Mouse (Mus musculus) spleen, adult 10 weeks (tissue): ENCODE data around the gene Txlng. TPM values are rescaled to one million over a fixed set of nuclear protein-coding genes. Genes with fewer than 3 reads are reported as not detected.

ENCODE experiments used
- polyA plus RNA-seq: library from polyadenylated mRNA; stranded (reverse); fragments of 350-450 nt; fragmentation: Illumina TruSeq; extraction: RNeasy Lipid Tissue Mini Kit (QIAGEN cat#74804); gene quantifications from one replicate; pipeline ENCODE4 v1.2.3, GENCODE M21; 2015; ENCODE audit warnings: low replicate concordance; ENCODE audit not compliant: insufficient read depth

Txlng gene
- polyA plus RNA-seq, result 31.4 TPM

DNA sequence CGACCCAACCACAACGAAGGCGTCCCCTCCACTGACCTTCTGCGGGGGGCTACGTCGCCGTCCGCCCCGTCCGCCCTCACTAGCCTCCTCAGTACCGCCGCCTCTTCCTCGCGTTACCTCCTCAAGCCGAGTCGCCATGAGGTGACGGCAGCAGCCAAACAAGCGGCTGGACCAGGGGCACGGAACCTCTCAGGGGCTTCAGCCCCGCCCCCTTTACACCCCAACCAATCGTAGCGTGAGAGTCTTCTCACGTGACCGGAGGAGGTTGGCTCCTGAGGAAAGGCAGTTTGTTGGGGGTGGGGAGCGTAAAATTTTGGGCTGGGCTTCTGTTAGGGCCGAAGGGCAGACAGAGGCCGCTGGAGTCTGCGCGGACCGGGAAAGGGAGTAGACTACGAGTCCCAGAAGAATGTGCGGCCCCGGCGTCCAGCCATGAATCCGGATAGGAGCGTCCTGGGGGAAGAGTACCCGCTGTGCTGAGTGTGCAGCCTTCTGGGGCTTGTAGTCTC lies at the start of gene Txlng:
TSS of gene Txlng (minus strand) at position 252 of the 506 bp plus-strand sequence.

GRCm38 (mm10) chrX:162760115-162760942 lies 68.9 kb downstream of the Txlng start, which contains the start of gene Rbbp7:
Gene Rbbp7, plus strand, starts transcription at chrX:162760402.

Other genes with a start within 250 kb of the Txlng start
- 1.1 TPM for gene Reps2, start 185.8 kb downstream of the Txlng start, polyA plus RNA-seq
- 191 TPM for gene Rbbp7, start 69.1 kb downstream of the Txlng start, polyA plus RNA-seq
- gene Syap1, start 59.0 kb upstream of the Txlng start, polyA plus RNA-seq, result 68.5 TPM
- gene Ctps2, start 71.8 kb upstream of the Txlng start, polyA plus RNA-seq, result 139 TPM
- not detected for gene S100g, start 135.1 kb upstream of the Txlng start, polyA plus RNA-seq